Mouse (Mus musculus): ENCODE results near the gene Ccdc186.

The Ccdc186 gene

DNA sequence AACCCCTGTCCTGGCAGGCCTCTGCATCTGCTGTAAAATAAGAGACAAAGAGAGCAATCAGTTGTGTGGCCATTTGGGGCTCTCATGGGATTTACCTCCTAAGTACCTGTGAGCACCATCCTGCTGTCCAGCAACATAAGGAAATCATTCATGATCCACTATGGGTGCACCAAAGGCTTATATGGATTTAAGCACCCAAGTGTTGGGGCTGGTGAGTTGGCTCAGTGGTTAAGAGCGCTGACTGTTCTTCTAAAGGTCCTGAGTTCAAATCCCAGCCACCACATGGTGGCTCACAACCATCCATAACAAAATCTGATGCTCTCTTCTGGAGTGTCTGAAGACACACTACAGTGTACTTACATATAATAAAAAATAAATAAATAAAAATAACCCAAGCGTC, 67.5 kb downstream of the Ccdc186 start:
- 96% methylated on average over 2 of the region's 2 CpGs for WGBS

DNA sequence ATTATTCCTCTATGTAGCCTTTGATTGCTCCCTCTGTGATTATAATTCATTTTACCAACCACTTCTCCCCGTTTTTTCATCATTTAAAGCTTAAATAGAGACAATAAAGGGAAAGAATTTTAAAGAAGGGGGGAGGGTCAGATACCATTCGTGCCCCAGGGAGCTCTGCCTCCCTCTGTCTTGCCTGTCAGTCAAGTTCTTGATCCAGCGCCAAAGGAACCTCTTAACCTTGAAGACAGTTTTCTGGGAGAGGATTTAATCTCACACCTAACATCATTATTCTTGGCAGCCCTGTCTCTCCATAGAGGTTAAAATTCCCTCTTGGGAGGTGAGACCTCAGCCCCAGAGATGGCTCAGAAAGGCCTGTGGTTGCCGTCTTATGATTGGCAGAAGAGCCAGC, 71.3 kb downstream of the Ccdc186 start:
- WGBS, result 58% methylated on average over 4 of the region's 4 CpGs

DNA sequence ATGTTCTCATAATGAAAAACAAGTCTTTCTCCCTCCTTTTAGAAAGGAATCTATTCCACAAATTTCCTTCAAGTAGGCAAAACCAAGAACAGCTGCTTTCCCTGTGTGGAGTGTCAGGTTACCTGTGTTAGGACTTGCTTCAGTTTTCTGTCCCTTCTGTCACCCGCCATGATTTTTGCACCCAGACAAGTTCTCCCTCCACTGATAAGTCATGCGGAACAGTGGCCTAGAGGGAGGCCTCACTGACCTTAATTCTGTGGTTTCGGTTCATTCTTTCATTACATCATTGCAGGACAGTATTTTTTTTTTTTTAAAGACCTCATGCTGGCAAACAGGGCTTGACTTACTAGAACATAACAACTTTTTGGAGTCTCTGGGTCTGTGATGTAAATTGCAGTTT, 72.6 kb downstream of the Ccdc186 start:
- 82% methylated on average over 3 of the region's 3 CpGs for WGBS

DNA sequence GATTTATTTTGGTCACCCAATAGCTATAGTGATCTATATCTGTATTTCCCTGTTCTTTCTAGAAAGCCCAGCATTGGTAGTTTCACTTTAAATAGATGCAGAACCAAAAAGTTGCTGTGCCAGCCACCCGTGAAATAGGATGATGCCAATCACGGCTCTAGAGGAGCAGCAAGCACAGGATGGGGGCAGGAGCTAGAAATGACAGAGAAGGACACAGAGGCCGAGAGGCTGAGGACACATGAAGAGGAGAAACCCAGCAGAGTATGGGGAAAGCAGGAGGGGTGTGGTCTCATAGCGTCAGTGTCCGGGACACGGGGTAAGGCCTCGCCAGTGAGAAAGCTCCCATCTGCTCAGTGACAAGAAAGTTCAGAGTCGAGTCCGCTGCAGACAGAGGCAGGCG, 74.1 kb downstream of the Ccdc186 start:
- 60% methylated on average over 10 of the region's 10 CpGs for WGBS

DNA sequence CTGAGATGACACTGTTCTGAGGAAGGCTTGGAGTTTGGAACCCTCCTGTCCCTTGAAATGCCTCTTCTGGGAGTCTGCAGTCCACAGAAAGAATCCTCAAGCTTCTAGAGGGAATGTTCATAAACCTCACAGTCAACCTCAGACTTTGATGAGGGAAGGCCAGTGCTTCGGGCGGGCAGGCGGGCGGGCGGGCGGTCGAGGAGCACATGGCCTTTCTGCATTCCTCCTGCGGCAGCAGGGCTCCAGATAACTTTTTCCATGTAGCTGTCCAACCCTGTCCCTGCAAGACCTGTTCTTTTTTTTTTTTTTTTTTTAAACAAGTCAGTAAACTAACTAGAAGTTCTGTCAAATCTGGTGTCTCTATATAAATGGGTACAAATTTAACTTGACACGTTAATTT, 75.4 kb downstream of the Ccdc186 start:
- WGBS, result 93% methylated on average over 9 of the region's 9 CpGs

DNA sequence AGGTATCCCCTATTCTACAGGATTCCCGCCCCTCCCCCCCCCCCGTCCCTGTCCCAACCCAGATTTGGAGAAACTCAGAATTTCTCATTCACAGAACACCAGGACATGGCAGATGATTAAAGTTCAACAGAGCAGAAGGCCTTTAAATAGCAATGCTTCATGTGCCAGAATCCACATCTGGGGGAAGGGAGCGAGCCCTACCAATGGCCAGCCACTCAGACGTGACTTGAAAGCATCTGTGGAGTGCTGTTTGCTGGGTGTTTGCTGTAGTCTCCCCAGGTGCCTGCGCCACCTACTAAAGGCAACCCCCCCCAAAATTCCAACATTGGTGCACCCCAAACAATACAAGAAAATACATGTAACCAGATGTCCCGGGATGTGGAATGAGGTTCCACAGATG, 76.5 kb downstream of the Ccdc186 start:
- 80% methylated on average over 6 of the region's 6 CpGs for WGBS

DNA sequence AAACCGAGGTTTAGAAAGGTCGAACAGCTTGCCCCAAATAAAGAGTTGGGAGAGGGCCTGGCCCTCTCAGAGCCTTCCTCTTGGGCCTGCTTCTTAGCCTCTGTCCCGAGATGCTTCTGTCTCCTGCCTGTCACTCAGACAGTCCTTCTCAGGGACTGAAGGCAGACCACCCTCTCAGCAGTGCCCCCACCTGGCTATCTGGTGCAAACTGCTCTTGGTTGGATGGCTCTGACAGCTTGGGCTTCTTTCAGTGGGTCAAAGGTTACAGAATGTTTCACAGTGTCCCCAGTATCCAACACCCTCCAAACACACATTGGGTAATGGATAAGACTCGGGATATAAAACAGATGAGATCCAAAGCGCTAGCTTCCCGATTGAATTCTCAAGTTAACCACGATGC, 76.9 kb downstream of the Ccdc186 start:
- 79% methylated on average over 7 of the region's 7 CpGs for WGBS

All from cerebral cortex, adult 2 months (tissue).